Mouse (Mus musculus): ENCODE measurements around the gene Klf3.
A peak's percentile ranks its signal among the peaks of the same experiment; 100 is the strongest.

The Klf3 gene

DNA sequence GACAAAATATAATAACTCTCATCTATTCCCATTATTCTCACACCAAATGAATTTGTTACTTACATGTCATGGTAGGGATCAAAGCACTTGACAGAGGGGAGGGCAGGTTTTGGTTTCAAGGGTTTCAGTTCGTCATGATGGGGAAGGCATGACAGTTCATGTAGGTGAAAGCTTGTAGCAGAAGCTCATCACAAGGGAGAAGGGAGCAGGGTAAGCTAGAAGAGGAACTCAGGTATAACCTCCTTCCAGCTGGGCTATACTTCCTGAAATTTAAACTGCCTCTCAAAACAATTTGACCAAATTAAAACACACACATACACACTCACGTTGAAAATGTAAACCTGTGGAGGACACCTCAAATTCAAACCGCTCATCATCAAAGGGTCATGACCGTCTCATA is 32.1 kb downstream of the Klf3 start:
- DNase-seq (ENCODE audit: low spot score in 2 of 2) = no peak

DNA sequence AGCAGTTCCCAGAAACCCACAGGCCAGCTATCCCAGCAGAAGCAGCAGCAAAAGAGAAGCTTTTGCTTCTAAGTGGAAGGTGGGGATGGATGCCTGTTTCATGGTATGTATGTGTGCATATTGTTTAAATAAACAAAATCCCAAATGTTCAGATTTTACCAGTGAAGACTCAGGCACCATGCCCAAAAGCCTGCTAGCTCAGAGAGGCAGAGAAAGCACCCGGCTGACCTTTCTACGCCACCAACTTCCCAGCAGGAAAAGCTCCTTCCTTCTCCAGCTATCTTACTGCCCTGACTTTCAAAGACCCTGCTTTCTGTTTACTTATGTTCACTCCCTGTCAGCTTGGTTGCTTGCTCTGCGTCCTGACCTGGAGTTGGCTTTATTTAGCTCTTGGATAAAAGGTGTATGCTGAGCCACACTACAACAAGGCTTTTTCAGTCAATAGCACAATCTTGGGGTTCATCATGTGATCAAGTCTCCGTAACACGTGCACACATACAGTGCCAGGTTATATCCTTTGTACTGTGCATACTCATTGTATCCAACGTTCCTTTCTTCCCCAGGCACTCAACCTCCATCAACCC is 35.9 kb downstream of the Klf3 start:
- no peak for DNase-seq (ENCODE audit: low spot score in 2 of 2)

DNA sequence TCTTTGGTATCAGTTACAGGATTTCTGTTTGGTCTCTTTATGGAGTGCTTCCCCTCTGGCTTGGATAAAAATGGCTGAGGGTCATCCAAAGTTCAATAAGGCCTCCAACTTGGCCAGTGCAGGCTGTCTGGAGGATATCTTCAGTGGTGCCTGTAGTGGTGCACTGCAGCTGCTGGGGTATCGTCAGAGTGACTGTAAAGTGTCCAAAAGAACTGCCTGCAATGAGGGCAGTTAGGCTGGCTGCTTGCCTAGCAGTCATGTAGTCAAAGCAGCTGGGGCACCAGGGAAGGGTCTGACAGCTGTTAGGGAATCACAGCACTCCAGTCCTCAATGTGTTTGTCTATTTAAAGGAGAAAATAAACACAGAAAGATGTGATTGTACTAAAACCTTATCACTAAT is 36.9 kb downstream of the Klf3 start:
- DNase-seq (ENCODE audit: low spot score in 2 of 2) = no peak

DNA sequence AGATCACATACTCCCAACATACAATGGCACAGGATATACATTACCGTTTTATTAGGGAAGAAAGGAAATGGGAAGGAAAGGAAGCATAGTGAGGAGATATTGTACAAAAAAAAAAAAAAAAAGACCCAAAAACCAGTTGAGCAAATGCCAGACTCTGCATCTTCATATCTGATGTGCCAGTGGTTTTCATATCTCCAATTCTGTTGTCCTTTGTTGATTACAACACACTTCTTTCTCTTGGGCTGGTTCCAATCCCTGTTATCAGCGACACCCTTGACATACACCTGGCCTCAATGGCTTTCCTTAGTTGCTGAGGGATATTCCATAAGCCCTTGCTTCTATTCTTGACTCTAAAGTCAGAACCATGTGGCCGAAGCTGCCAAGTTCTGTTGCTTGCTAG is 41.4 kb downstream of the Klf3 start:
- no peak for DNase-seq (ENCODE audit: low spot score in 2 of 2)

DNA sequence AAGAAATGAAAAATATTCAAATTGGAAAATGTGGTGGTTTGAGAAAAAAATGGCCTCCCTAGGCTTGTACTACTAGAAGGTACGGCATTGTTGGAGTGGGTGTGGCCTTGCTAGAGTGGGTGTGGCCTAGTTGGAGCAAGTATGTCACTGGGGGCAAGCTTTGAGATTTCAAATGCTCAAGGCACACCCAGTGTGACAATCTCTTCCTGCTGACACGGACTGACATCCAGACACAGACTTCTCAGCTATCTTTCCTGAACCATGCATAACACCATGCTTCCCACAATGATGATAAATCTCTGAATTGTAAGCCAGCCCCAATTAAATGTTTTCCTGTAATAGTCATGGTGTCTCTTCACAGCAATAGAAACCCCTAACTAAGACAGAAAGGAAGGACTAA is 44.1 kb downstream of the Klf3 start:
- no peak for DNase-seq (ENCODE audit: low spot score in 2 of 2)

DNA sequence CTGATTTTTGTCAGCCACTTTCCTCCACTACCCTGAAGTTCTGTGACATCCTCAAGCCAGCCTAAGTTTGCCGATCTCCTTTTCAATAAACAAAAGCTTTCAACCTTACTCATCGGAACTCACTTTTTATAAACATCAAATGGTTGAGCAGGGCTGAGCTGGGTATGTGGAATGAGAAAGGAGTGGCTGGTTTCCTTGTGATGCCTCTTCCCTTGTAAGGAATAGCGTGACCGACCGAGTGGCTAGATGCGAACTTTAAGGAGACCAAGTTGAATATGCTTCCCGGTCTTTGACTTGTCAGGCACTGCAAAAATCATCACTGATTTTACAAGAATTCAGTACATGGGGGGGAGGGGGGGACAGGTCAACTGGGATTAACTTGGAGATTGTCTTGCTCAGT is 46.7 kb downstream of the Klf3 start:
- DNase-seq (ENCODE audit: low spot score in 2 of 2) = no peak

DNA sequence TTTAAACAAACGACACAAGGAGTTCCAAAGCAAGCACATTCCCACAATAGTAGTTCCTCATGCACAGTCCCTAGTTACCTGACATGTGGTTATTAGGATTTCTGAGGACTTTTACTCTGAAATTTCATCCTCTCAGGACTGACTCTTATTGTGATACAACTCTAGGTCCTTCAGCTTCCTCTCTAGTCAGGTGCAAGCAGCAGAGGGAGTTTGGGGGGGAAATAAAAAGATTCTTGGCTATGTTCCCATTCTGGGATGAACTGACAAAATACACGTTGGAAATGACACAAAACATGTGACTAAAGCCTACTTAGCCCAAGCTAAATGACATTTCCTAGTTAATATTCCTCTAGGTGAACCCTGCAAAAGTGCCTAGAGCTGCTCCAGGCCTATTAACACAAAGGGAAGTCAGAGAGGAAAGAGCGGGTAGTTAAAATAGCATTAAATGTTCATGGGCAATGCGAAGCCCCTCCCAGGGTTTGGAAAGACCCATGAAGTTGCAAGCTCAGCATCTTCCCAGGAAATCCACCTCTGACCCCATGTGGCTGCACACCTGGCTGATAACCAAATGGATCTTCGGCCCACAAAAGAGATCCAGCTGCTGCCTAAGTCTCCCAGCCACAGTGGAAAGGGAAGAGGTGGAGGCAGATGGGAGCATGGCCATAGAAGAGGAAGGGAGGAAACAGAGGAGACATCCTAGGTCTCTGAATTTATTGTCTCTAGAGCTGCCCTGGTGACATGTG is 49.6 kb downstream of the Klf3 start:
- no peak for DNase-seq (ENCODE audit: low spot score in 2 of 2)

DNA sequence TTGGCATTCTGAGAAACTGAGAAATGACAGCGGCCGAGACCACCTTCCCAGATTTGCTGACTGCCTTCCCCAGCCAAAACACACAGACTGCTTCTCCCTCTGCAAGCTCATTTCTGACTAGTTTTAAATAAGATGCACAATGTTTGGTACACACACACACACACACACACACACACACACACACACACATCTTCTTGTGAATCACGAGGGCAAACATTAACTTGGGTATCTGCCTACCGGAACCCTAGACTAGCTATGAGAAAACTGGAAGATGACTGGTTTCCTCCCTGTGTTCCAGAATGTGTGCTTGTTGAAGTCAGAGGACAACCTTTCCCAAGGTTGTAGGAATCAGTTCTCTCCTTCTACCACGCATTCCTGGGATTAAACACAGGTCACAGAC is 50.2 kb downstream of the Klf3 start:
- no peak for DNase-seq (ENCODE audit: low spot score in 2 of 2)

DNA sequence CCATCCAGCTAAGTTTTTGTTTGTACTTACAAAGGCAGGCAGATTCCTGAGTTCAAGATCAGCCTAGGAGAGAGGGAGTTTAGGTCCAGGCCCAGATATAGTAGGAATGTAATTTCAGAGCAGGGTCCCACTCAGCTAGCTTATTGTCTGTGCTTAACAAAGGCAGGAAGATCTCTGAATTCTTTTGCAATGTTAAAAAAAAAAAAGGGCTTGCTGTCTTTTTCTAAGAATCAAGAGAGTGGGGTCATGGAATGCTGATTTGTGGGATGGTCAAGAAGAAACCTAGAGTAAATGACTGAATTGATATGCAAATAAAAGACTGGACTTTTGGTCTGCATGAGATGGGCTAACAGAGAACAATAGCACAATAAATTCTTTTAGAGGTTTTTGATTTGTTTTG is 52.0 kb downstream of the Klf3 start:
- no peak for DNase-seq (ENCODE audit: low spot score in 2 of 2)

DNA sequence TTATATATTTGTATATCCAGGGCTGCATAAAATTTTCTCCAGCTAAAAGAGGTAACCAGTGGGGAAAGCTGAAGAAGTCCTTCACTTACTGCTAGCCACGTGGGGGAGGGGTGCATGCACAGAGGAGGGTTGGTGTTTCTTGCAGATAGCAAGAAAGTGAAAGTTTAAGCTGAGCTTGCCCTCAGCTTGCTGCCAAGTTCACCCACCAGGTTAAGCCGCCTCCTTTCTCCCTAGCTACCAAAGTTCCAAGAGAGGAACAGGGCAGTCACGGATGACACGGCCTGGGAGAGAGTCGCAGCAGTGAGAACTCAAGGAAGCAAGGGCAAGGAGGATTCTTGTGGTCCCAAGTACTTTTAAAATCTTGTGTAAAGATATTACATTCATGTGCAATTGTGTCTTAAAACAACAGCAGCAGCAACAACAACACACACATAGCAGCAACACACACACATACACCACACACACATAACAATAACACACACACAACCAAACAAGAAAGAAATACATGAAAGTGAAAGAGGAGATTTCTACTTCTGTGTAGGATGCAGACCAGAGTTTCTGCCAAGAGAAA is 57.8 kb downstream of the Klf3 start:
- DNase-seq (ENCODE audit: low spot score in 2 of 2) = no peak

DNA sequence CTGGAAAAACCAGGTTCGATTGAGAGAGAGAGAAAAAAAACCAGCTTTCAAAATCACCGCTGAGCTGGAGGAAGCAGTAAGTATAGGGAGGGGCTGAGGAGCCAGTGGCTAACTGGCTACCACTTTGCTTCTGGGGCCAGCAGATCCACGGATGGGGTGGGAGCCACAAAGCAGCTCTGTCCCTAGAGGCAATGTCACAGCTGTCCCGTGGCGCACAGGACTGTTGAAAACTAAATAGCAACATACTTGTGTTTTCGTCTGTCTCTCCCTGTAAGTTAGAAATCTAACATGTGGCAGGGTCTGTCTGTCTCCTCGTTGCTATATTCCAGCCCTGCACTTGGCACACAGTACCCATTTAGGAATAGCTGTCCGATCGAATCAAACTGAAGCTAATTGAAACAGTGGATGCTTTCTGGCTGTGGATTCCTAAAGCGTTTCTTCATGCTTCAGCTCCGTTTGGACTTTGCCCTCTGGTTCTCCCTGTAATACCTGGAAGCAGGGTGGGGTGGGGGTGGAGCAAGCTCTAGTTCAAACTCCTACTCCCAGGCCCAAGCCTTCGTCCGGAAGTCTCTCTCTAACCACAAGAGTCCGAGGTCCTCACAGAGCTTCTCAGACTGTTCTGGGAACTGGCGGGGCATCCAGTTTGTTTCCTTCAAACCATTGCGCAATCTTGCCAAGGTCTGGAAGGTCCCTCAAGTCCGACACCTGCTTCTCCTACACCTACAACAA is 58.4 kb downstream of the Klf3 start:
- peak in 1 of 2 experiments; percentile 28 for DNase-seq (ENCODE audit: low spot score in 2 of 2)

DNA sequence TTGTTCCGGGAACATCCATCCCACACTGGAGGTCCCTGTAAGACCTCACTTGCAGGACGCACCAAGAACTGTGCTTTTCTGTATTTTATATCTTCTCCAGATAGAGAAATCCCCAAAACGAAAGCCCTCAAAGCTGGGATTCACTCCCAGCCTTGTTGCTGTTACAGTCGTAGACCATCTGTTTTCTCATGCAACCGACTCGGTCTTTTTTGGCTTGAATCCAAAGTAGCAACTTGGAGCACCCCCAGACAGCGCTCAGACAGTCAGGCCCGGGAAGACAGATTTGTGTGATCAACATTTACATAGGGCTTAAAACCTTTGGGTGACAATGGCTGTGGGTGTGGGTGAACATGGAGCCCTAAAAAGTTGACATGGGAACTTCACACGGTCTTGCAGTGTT is 59.1 kb downstream of the Klf3 start:
- peak in 1 of 2 experiments; percentile 36 for DNase-seq (ENCODE audit: low spot score in 2 of 2)

DNA sequence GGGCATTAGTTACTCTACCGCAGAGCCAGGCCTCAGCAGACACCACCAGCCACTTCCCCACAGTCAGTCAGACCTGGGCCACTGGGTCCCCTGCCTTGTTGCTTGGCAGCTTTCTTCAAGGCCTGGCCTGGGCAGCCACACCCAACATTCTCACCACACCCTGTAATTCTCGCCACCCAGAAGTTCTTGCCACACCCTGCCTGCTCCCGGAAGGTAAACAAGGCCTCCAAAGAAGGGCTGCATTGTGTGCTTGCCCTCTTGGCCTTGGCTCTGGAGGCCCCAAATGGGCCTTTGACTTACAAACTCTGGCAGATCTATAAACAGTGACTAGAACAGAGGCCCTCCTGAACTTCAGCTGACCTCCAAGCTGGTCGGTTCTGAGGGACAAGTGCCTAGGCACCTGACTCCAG is 61.5 kb downstream of the Klf3 start:
- DNase-seq (ENCODE audit: low spot score in 2 of 2) = no peak

DNA sequence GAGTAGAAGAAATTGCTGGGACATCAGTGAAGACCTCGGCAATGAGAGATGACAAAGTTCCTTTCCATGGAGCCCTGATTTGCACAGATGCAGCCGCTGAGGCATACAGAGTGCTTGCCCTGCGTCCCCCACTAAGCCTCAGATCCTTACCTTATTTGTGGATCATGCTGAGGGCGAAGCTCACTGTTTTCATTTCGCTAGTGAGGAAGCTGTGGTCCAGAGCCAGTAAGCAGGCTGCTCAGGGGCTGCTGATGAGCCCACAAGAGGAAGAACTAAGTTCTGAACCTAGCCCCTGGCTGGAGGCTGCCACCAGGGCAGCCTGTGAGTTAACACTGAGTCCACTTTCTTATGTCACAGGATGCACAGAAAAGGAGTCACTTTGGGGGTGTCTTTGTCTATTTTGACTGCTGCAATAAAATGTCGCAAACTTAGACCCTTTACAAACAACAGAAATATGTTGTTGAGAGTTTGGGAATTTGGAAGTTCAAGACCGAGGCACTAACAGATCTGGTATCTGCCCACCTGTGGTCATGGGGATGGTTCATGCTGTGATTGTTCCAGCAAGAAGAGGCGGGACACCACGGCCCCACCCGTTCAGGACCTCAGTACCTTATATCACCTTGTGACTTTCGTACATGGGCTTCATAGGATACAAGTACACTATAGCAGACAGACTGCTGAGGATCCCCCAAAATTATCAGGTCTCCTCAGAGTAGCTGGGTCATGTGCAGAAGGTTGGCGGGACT is 62.2 kb downstream of the Klf3 start:
- DNase-seq (ENCODE audit: low spot score in 2 of 2) = no peak

DNA sequence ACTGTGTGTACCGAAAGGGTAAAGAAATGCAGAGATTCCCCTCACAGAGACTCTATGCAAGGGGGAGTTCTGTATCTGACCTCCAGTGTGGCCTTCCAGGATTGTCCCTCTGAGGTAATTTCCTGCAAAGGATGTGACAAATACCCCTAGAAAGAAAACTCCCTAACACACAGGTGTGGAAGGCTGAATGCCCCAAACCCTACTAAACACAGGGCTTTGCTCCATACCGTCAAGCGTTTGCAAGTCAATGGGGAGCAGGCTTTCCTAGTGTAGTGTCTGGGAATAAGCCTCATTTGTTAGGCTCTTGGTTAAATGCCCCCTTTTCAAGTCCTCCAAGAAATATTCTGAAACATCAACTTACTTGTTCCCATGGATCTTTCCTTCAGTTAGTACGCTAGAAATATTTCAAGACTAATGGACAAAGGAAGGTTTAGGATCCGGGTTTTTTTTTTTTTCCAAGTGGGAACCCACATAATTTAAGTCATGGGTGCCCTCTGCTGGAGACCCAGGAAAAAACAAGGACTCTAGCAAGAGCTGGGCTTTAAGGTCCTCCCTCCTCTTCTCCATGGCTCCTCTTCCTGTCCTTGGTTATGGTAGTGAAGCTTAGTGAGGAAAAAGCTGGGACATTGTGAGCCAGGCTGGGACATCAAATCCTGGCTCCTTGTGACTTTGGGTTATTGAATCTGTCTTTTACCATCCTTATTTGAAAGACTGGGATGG is 63.3 kb downstream of the Klf3 start:
- peak; percentile 69 to 87 for DNase-seq (ENCODE audit: low spot score in 2 of 2)

DNA sequence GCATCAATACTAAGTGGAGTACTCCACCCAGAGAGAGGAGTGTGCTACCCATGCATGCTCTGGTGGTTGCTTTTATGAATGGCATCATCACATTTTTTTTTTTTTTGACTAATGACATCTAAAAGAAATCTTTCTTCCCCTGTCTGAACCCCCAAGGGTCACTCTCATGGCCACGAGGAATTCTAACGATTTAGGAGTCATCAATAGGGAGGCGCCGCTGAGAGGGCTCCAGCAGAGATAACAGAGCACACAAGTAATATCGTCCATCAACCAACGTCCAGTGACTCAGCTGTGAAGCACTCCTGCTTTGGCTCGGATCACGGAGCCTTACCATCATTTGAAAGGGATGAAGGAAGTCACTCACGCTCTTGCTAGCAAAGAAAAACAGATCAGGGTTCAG is 63.9 kb downstream of the Klf3 start:
- no peak for DNase-seq (ENCODE audit: low spot score in 2 of 2)

DNA sequence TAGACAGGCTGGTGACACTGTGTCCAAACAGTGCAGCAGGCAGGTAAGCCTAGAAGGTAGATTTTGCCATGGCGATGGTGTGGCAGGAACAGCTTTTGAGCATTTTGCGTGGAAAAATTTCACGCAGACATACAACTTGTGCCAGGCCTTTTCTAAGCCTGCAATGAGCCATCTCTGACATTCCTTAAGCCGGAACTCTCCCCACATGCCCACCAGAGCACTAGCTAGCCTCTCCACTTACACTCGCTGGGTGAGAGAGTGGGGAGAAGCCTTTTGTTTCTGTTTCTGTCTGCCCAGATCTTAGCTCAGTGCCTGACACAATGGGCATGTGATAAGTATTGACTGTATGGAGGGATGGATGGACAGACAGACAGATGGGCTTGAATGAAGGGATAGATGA is 64.4 kb downstream of the Klf3 start:
- DNase-seq (ENCODE audit: low spot score in 2 of 2) = no peak

DNA sequence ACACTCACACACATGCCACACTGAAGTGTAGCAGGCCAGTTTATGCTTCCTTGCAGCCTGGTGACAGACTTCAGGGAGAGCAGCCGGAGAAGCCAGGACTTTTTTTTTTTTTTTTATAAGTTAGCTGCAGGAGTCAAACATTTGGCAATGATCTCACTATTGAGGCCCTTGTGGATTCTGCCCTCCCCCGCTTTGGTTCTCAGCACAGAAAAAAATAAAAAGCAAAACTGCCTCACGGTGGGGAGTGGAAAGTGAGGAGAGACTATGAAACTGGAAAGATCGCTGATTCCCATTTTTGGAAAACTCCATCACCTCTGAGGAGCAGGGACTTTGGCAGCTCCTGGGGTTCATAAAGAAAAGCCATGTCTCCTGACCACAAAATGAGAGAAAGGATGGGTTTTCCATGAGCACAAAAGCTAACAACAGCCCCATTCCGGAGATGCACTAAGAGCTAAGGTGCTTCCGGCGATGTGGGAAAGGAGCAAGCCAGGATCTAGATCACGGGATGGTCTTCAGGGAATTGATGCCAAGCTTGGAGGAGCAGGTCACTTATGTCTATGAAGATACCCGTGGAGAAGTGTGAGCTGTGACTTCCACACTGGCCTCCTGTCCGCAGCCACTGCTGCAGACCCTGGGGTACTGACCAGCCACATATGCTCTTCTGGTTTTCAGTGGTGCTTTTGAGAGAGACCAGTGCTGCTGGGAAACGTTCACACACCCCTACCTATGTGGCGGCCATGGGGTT is 73.1 kb downstream of the Klf3 start:
- no peak for DNase-seq (ENCODE audit: low spot score in 2 of 2)

DNA sequence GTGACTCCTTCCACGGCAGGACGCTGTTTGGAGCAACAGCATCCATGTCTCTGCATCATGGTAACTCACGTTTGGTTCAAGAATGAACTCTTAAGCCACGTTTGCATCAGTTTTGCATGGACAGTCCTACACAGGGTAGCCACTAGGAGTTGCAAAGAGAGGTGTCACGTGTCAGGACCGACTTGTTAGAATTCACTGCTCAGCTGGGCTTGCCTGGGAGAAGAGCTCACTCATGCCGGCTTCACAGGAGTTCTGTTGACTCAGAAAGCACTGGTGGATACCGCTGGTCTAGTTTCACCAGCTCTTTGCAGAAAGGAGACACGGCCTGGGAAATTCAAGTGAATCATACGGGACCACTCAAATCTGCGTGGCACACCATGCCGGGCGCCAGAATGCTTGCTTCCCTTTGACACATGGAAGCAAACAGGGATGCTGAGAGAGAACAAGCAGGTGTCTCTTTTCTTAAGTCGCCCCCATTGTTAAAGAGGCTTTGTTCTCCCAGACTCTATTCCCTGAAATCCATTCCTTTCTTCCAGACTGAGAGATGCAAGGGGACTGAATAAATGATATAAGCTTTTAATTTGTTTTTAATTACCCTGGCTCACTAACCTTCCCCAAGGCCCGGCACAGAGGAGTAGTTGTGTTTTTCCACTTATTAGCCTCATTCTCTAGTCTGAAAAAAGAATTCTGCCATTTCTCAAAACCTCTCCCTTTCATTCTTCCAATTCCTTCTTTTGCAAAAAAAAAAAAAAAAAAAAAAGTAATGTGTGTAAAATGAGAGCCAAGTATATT is 74.2 kb downstream of the Klf3 start:
- no peak for DNase-seq (ENCODE audit: low spot score in 2 of 2)

DNA sequence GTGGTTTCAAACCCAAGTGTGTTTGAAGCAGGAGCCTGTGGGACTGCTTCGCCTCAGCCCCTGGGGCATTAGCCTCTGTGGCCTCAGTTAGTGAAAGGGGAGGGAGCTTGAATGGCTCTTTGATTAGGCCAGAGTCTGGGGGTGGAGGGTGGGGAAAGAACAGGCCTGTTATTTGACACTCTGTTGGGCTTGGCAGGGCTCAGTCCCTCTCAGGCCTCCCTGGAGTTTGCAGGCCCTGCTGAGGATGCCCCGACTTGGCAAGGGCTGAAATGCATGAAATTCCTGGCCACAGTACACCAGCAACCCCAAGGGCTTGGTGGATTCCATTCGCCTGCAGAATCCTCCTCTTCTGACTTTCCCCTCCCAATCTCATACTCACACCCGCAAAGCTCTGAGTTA is 74.8 kb downstream of the Klf3 start:
- DNase-seq (ENCODE audit: low spot score in 2 of 2) = peak in 1 of 2 experiments; percentile 55

Data from cerebellum, postnatal 4 days (tissue).